Mouse (Mus musculus) granulocyte monocyte progenitor cell, adult 5-6 weeks (primary cell): ENCODE results near the gene Tmem206. TPM values are rescaled to one million over a fixed set of nuclear protein-coding genes. Genes with fewer than 3 reads are reported as not detected.

ENCODE experiments used
- ATAC-seq: replicated peaks from 2 replicates; pipeline ENCODE4 v1.8.0; 2016; ENCODE audit warnings: mild to moderate bottlenecking, moderate TSS enrichment, inconsistent platforms; ENCODE audit not compliant: poor library complexity, severe bottlenecking
- total RNA-seq, 2 experiments: library from RNA; stranded (forward) in 1 of 2; stranded (reverse) in 1 of 2; fragments of 200-712, 200-1000 nt in 1 of 2; fragments of >200 nt in 1 of 2; fragmentation: Nextera tagmentation in 1 of 2; gene quantifications; 2 replicates each; pipeline ENCODE4 v1.2.3; 2014 to 2017

Gene Tmem206
- total RNA-seq, 2 experiments from 2014 or later = 23.2 to 27.2 TPM

GRCm38 (mm10) chr1:191395200-191395599 is 69.5 kb downstream of the Tmem206 start:
- no peak for ATAC-seq

- no peak for ATAC-seq
These were observed 70.2 kb downstream of the Tmem206 start for GRCm38 (mm10) chr1:191395871-191396433.

- no peak; the same call in 1 of the 2 replicates for ATAC-seq
These were observed 70.7 kb downstream of the Tmem206 start for GRCm38 (mm10) chr1:191396446-191396845.

- peak; percentile 83 for ATAC-seq
These were observed 71.5 kb downstream of the Tmem206 start for GRCm38 (mm10) chr1:191396897-191397849.

Other genes starting within 250 kb of the Tmem206 start
- not detected in 2 replicates for gene Batf3, start 228.1 kb upstream of the Tmem206 start, total RNA-seq (2014; fragmentation: Nextera tagmentation)
- gene Batf3, start 228.1 kb upstream of the Tmem206 start, total RNA-seq (2017) = not detected in 2 replicates
- gene Fam71a, start 161.1 kb upstream of the Tmem206 start, total RNA-seq (2014; fragmentation: Nextera tagmentation) = not detected in 2 replicates
- 0.17 and 1.1 TPM in 2 replicates for gene Fam71a, start 161.1 kb upstream of the Tmem206 start, total RNA-seq (2017)
- not detected in 2 replicates for gene Atf3, start 107.9 kb upstream of the Tmem206 start, total RNA-seq (2014; fragmentation: Nextera tagmentation)
- gene Atf3, start 107.9 kb upstream of the Tmem206 start, total RNA-seq (2017) = 8.7 and 12.8 TPM in 2 replicates
- gene Nenf, start 7.7 kb upstream of the Tmem206 start, total RNA-seq (2014; fragmentation: Nextera tagmentation) = 36.7 and 54.4 TPM in 2 replicates
- 5.5 and 9.8 TPM in 2 replicates for gene Nenf, start 7.7 kb upstream of the Tmem206 start, total RNA-seq (2017)
- gene Ppp2r5a, start 77.4 kb downstream of the Tmem206 start, total RNA-seq (2014; fragmentation: Nextera tagmentation) = 117 and 162 TPM in 2 replicates
- gene Ppp2r5a, start 77.4 kb downstream of the Tmem206 start, total RNA-seq (2017) = 122 and 183 TPM in 2 replicates
- 90.6 and 123 TPM in 2 replicates for gene Dtl, start 249.6 kb downstream of the Tmem206 start, total RNA-seq (2014; fragmentation: Nextera tagmentation)
- 76.1 and 84.1 TPM in 2 replicates for gene Dtl, start 249.6 kb downstream of the Tmem206 start, total RNA-seq (2017)
- 64.6 and 78.4 TPM in 2 replicates for gene Ints7, start 249.7 kb downstream of the Tmem206 start, total RNA-seq (2014; fragmentation: Nextera tagmentation)
- gene Ints7, start 249.7 kb downstream of the Tmem206 start, total RNA-seq (2017) = 55.9 and 62.3 TPM in 2 replicates